Mouse (Mus musculus): ENCODE results near the gene Vwa8. TPM values are rescaled to one million over a fixed set of nuclear protein-coding genes. Genes with fewer than 3 reads are reported as not detected.

Vwa8 gene
- polyA plus RNA-seq, 1 experiment from 2014 or later = 11.7 TPM

DNA sequence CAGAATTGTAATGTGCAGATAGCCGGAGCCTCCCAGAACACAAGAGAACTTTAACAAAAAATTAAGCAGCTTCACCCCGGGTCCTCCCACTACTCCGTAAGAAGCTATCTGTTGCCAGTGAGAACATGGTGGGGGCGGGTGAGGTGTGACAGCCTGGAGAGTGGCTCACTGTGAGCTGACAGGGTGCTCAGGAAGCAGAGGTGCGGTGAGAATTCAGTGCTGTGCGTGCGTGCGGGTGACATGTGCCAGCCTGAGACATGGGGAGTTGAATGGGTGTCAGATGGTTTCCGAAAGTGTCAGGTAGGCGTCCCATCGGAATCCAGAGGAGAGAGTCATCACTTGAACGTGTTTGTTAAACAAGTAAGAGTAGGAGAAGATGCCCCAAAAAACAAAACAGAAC lies 390.6 kb downstream of the Vwa8 start:
- WGBS = 82% methylated on average over 12 of the region's 12 CpGs
- no peak overlapping the region for H3K4me2 ChIP-seq (replicated peaks; ENCODE audit: low read depth)
- H3K9ac ChIP-seq (ENCODE audit: low read length) = no peak overlapping the region
- no peak overlapping the region for H3K27ac ChIP-seq (replicated peaks)
- no peak overlapping the region for H3K4me3 ChIP-seq (ENCODE audit: low read depth, low read length)
- TF ChIP-seq CTCF (IDR thresholded peaks at IDR 0.05; ENCODE audit: low read depth) = no peak
- no peak for TF ChIP-seq EP300 (optimal IDR thresholded peaks at IDR 0.05)
- ATAC-seq (ENCODE audit: low FRiP score, low TSS enrichment) (no peak), DNase-seq (ENCODE audit: low spot score) (no peak)
- no peaks in the 10 kb centered on the region for H3K27me3 ChIP-seq (ENCODE audit: control insufficient read depth, insufficient read depth, low read length)
- H3K9me3 ChIP-seq (ENCODE audit: control insufficient read depth, low read length) = no peaks in the 10 kb centered on the region
- H3K36me3 ChIP-seq (ENCODE audit: control insufficient read depth, insufficient read depth, low read length) = no peaks in the 10 kb centered on the region
- no peaks in the 10 kb centered on the region for H3K4me1 ChIP-seq (replicated peaks; ENCODE audit: control insufficient read depth, insufficient read depth)

DNA sequence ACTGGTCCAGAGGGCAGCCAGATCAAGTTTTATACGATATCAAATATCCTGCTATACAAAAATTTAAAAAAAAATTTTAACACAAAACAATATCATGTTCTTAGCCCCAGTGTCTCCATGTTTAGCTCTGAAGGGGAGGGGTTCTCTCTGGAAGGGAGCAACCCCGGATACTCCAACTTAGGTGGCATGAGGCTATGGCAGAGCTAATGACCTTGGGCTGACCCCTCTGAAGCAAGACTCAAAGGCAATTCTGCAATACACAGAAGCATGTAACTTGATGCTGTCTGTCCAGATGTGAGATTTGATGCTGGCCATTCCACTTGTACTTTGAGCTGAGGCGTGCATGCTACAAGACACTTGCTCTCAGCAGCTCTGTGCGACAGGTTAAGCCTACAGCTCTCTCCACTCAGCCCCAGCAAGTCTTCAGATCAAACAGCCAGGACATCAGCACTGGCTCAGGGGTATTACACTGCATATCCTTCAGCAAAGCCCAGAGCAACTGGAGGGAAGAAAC lies 392.3 kb downstream of the Vwa8 start:
- TF ChIP-seq CTCF (IDR thresholded peaks at IDR 0.05; ENCODE audit: low read depth) (no peak), EP300 (optimal IDR thresholded peaks at IDR 0.05) (no peak)
- no peak for ATAC-seq (ENCODE audit: low FRiP score, low TSS enrichment)
- no peak for DNase-seq (ENCODE audit: low spot score)
- Histone ChIP-seq H3K27me3 (ENCODE audit: control insufficient read depth, insufficient read depth, low read length) (no peaks in the 10 kb centered on the region), H3K4me2 (replicated peaks; ENCODE audit: low read depth) (no peak overlapping the region), H3K9ac (ENCODE audit: low read length) (no peak overlapping the region), H3K4me3 (ENCODE audit: low read depth, low read length) (no peak overlapping the region), H3K36me3 (ENCODE audit: control insufficient read depth, insufficient read depth, low read length) (no peaks in the 10 kb centered on the region), H3K27ac (replicated peaks) (no peak overlapping the region), H3K9me3 (ENCODE audit: control insufficient read depth, low read length) (no peaks in the 10 kb centered on the region), H3K4me1 (replicated peaks; ENCODE audit: control insufficient read depth, insufficient read depth) (no peaks in the 10 kb centered on the region)
- WGBS = 59% methylated on average over 4 of the region's 4 CpGs

DNA sequence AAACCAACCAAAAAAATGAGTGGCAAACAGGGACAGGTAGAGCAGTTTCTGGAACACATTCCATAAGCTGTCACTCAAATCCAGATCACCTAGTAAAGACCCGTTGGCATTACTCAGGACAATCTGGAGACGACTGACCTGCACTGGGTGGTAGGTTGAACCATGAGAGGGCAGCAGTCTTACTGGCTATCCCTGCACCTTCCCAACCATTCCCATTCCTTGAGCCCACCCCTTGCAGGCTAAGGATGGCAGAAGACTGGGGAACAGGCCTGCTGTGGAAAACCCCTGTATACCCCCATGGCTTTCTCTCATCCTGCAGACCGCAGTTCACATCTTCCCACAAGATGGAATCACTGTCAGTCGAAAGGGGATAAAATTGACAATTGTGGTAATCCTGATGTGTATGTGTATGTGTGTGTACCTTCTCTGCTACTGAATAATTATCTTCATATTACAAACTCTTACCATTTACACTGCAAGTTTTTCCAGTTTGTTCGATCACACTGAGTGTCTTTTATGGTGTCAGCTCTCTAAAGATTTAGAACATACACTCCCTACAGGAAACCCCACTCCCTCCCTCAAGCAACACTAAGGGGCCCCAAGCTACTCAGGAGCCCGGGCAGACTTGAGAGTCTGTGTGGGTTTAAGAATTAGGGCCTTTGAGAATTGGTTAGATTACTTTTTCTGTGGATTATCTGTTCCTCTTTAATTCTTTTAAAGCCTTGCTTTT lies 393.0 kb downstream of the Vwa8 start:
- ATAC-seq (ENCODE audit: low FRiP score, low TSS enrichment) (no peak), DNase-seq (ENCODE audit: low spot score) (no peak)
- Histone ChIP-seq H3K4me1 (replicated peaks; ENCODE audit: control insufficient read depth, insufficient read depth) (no peaks in the 10 kb centered on the region), H3K4me2 (replicated peaks; ENCODE audit: low read depth) (no peak overlapping the region), H3K9me3 (ENCODE audit: control insufficient read depth, low read length) (no peaks in the 10 kb centered on the region), H3K9ac (ENCODE audit: low read length) (no peak overlapping the region), H3K36me3 (ENCODE audit: control insufficient read depth, insufficient read depth, low read length) (no peaks in the 10 kb centered on the region), H3K4me3 (ENCODE audit: low read depth, low read length) (no peak overlapping the region), H3K27me3 (ENCODE audit: control insufficient read depth, insufficient read depth, low read length) (no peaks in the 10 kb centered on the region), H3K27ac (replicated peaks) (no peak overlapping the region)
- TF ChIP-seq EP300 (optimal IDR thresholded peaks at IDR 0.05) (no peak), CTCF (IDR thresholded peaks at IDR 0.05; ENCODE audit: low read depth) (no peak)
- 63% methylated on average over 6 of the region's 6 CpGs for WGBS

DNA sequence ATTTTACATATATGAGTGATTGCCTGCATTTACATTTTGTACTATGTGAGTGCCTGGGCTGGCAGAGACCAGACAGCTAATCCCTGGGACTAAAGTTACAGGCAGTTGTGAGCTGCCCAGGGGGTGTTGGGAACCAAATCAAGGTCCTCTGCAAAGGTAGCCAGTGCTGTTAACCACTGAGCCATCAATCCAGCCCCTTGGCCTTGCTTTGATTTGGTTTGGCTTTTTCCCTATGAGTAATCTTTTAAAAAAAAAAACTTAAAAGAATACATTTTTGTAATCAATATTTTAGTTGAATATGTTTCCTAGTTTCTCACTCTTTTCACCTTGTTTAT lies 393.5 kb downstream of the Vwa8 start:
- ATAC-seq (ENCODE audit: low FRiP score, low TSS enrichment) = no peak
- Histone ChIP-seq H3K4me1 (replicated peaks; ENCODE audit: control insufficient read depth, insufficient read depth) (no peaks in the 10 kb centered on the region), H3K27ac (replicated peaks) (no peak overlapping the region), H3K9ac (ENCODE audit: low read length) (no peak overlapping the region), H3K4me2 (replicated peaks; ENCODE audit: low read depth) (no peak overlapping the region), H3K4me3 (ENCODE audit: low read depth, low read length) (no peak overlapping the region), H3K27me3 (ENCODE audit: control insufficient read depth, insufficient read depth, low read length) (no peaks in the 10 kb centered on the region), H3K36me3 (ENCODE audit: control insufficient read depth, insufficient read depth, low read length) (no peaks in the 10 kb centered on the region), H3K9me3 (ENCODE audit: control insufficient read depth, low read length) (no peaks in the 10 kb centered on the region)
- TF ChIP-seq EP300 (optimal IDR thresholded peaks at IDR 0.05) (no peak), CTCF (IDR thresholded peaks at IDR 0.05; ENCODE audit: low read depth) (no peak)
- DNase-seq (ENCODE audit: low spot score) = no peak

DNA sequence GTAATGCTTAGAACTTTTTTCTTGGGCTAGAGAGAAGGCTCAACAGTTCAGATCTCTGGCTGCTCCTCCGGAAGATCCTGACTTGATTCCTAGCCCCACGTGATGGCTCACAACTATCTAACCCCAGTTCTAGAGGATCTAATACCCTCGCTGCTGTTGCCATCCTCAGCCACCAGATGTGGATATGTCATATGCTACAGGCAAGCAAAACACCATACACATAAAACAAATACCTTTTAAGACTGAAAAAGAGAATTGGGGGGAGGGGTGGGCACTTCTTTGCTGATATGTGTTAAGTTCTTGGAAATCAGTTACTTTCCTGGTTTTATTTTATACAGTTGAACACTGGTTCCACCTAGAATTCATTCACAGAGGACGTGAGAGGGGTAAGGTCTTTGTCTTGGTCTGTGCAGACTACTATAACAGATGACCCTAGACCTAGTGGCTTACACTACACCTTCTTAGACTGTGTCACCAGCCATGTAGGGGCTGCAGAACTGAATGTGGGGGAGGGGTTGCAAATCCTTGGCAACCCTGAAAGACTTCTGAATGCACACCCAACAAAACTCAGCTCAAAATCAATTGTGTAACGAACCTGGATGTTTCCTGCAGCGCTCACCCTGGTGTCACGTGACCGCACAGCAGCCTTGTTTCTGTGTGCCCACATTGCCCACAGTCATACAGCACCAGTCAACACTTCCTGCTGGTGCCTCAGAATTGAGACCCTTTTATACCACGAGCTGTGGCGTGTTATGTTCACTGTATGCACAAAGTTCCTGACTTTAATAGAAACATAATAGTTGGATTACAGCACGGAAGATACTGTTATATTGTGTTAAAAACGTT lies 394.4 kb downstream of the Vwa8 start:
- Histone ChIP-seq H3K36me3 (ENCODE audit: control insufficient read depth, insufficient read depth, low read length) (no peaks in the 10 kb centered on the region), H3K4me3 (ENCODE audit: low read depth, low read length) (no peak overlapping the region), H3K4me2 (replicated peaks; ENCODE audit: low read depth) (no peak overlapping the region), H3K9ac (ENCODE audit: low read length) (no peak overlapping the region), H3K9me3 (ENCODE audit: control insufficient read depth, low read length) (no peaks in the 10 kb centered on the region), H3K4me1 (replicated peaks; ENCODE audit: control insufficient read depth, insufficient read depth) (no peaks in the 10 kb centered on the region), H3K27me3 (ENCODE audit: control insufficient read depth, insufficient read depth, low read length) (no peaks in the 10 kb centered on the region), H3K27ac (replicated peaks) (no peak overlapping the region)
- DNase-seq (ENCODE audit: low spot score) (no peak), ATAC-seq (ENCODE audit: low FRiP score, low TSS enrichment) (no peak)
- no peak for TF ChIP-seq CTCF (IDR thresholded peaks at IDR 0.05; ENCODE audit: low read depth)
- TF ChIP-seq EP300 (optimal IDR thresholded peaks at IDR 0.05) = no peak
- 70% methylated on average over 12 of the region's 12 CpGs for WGBS

DNA sequence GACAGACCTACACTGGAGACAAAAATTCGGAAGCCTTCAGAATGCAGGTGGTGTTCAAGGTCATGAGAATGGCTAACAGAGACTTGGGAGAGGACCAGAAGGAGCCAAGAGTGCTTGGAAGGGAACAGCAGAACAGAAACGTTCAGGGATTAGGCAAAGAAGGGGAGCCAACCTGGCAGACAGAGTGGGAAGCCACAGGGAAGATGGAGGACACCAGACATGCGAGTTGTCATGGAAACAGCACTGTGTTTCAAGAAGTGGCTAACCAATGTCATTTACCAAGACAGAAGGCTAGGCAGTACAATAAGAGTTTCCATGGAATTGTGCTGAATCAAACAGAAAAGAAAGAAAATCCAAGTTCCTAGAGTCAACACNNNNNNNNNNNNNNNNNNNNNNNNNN lies 395.7 kb downstream of the Vwa8 start:
- Histone ChIP-seq H3K27ac (replicated peaks) (no peak overlapping the region), H3K4me3 (ENCODE audit: low read depth, low read length) (no peak overlapping the region), H3K4me1 (replicated peaks; ENCODE audit: control insufficient read depth, insufficient read depth) (no peaks in the 10 kb centered on the region), H3K9me3 (ENCODE audit: control insufficient read depth, low read length) (no peaks in the 10 kb centered on the region), H3K36me3 (ENCODE audit: control insufficient read depth, insufficient read depth, low read length) (no peaks in the 10 kb centered on the region), H3K27me3 (ENCODE audit: control insufficient read depth, insufficient read depth, low read length) (no peaks in the 10 kb centered on the region), H3K4me2 (replicated peaks; ENCODE audit: low read depth) (no peak overlapping the region), H3K9ac (ENCODE audit: low read length) (no peak overlapping the region)
- DNase-seq (ENCODE audit: low spot score) (no peak), ATAC-seq (ENCODE audit: low FRiP score, low TSS enrichment) (no peak)
- 69% methylated on average over 3 of the region's 3 CpGs for WGBS
- no peak for TF ChIP-seq EP300 (optimal IDR thresholded peaks at IDR 0.05)
- no peak for TF ChIP-seq CTCF (IDR thresholded peaks at IDR 0.05; ENCODE audit: low read depth)

Measured in stomach, postnatal 0 days (tissue).